Mouse (Mus musculus): Measurements from ENCODE around the gene Itgb4. TPM values are rescaled to one million over a fixed set of nuclear protein-coding genes. Genes with fewer than 3 reads are reported as not detected.

The Itgb4 gene
- polyA plus RNA-seq, 1 experiment from 2014 or later, result 0.34 TPM

DNA sequence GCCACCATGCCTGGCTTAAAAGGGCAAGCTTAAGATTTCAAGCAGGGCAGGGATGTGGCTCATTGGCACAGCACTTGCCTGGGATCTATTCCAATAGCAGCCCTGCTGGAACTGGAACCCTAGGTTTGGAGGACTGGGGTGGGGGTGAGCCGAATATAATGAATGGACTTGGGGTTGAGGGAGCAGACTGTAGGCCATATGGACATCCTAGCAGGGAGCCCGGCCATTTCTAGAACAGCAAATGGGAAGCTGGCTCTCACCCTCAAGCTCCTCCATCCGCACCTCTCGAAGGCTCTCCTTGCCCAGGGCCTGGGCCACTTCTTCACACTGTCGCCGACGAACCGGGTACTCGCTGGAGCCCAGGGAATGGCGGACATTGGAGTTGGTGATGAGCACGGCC is 35.2 kb downstream of the Itgb4 start:
- H3K36me3 ChIP-seq (replicated peaks; ENCODE audit: insufficient read depth, low read length), result peaks cover 18% of the 10 kb centered on the region
- H3K4me1 ChIP-seq (ENCODE audit: insufficient read depth), result peaks cover 32% of the 10 kb centered on the region
- no peak overlapping the region for H3K4me3 ChIP-seq (ENCODE audit: low read depth, low read length)
- TF ChIP-seq CTCF (IDR thresholded peaks at IDR 0.05; ENCODE audit: low read depth), result no peak
- TF ChIP-seq EP300 (IDR thresholded peaks at IDR 0.05; ENCODE audit: low read depth), result no peak
- WGBS (ENCODE audit: insufficient replicate concordance), result 90% methylated on average over 11 of the region's 11 CpGs
- no peak overlapping the region for H3K9ac ChIP-seq (replicated peaks)
- DNase-seq (peak; percentile 14), ATAC-seq (no peak)
- H3K27me3 ChIP-seq (ENCODE audit: insufficient read depth, low read length), result no peaks in the 10 kb centered on the region
- H3K9me3 ChIP-seq (ENCODE audit: low read length), result no peaks in the 10 kb centered on the region
- H3K4me2 ChIP-seq (ENCODE audit: low read depth, low read length), result no peak overlapping the region
- no peak overlapping the region for H3K27ac ChIP-seq (ENCODE audit: low read depth)

GRCm38 (mm10) chr11:116010146-116010545 is 35.6 kb downstream of the Itgb4 start:
- 88% methylated on average over 8 of the region's 8 CpGs for WGBS (ENCODE audit: insufficient replicate concordance)
- no peak overlapping the region for H3K4me3 ChIP-seq (ENCODE audit: low read depth, low read length)
- DNase-seq, result no peak

GRCm38 (mm10) chr11:116010948-116011347 is 36.4 kb downstream of the Itgb4 start:
- H3K27me3 ChIP-seq (ENCODE audit: insufficient read depth, low read length), result no peaks in the 10 kb centered on the region
- TF ChIP-seq CTCF (IDR thresholded peaks at IDR 0.05; ENCODE audit: low read depth), result no peak
- TF ChIP-seq EP300 (IDR thresholded peaks at IDR 0.05; ENCODE audit: low read depth), result no peak
- H3K9me3 ChIP-seq (ENCODE audit: low read length), result no peaks in the 10 kb centered on the region
- H3K4me2 ChIP-seq (ENCODE audit: low read depth, low read length), result peak overlapping the region; percentile 87; the same call in 1 of the 2 replicates
- 81% methylated on average over 5 of the region's 5 CpGs for WGBS (ENCODE audit: insufficient replicate concordance)
- H3K9ac ChIP-seq (replicated peaks), result no peak overlapping the region
- H3K4me1 ChIP-seq (ENCODE audit: insufficient read depth), result peaks cover 22% of the 10 kb centered on the region
- H3K4me3 ChIP-seq (ENCODE audit: low read depth, low read length), result no peak overlapping the region
- ATAC-seq, result no peak
- no peak for DNase-seq
- H3K27ac ChIP-seq (ENCODE audit: low read depth), result peak overlapping the region; percentile 94
- H3K36me3 ChIP-seq (replicated peaks; ENCODE audit: insufficient read depth, low read length), result peaks cover 18% of the 10 kb centered on the region

More at GRCm38 (mm10) chr11:116010146-116010545, 35.6 kb downstream of the Itgb4 start:
- TF ChIP-seq EP300 (IDR thresholded peaks at IDR 0.05; ENCODE audit: low read depth) (no peak), CTCF (IDR thresholded peaks at IDR 0.05; ENCODE audit: low read depth) (no peak)
- no peak overlapping the region for H3K4me2 ChIP-seq (ENCODE audit: low read depth, low read length)
- H3K36me3 ChIP-seq (replicated peaks; ENCODE audit: insufficient read depth, low read length), result peaks cover 18% of the 10 kb centered on the region
- ATAC-seq, result no peak
- H3K9me3 ChIP-seq (ENCODE audit: low read length), result no peaks in the 10 kb centered on the region
- peaks cover 30% of the 10 kb centered on the region for H3K4me1 ChIP-seq (ENCODE audit: insufficient read depth)
- no peaks in the 10 kb centered on the region for H3K27me3 ChIP-seq (ENCODE audit: insufficient read depth, low read length)
- H3K9ac ChIP-seq (replicated peaks), result no peak overlapping the region
- H3K27ac ChIP-seq (ENCODE audit: low read depth), result no peak overlapping the region

GRCm38 (mm10) chr11:116011529-116012261 is 37.2 kb downstream of the Itgb4 start:
- H3K4me1 ChIP-seq (ENCODE audit: insufficient read depth), result peaks cover 21% of the 10 kb centered on the region
- H3K9me3 ChIP-seq (ENCODE audit: low read length), result no peaks in the 10 kb centered on the region
- peak overlapping the region; percentile 94 for H3K27ac ChIP-seq (ENCODE audit: low read depth)
- H3K9ac ChIP-seq (replicated peaks), result peak overlapping the region; percentile 81
- peaks cover 18% of the 10 kb centered on the region for H3K36me3 ChIP-seq (replicated peaks; ENCODE audit: insufficient read depth, low read length)
- no peaks in the 10 kb centered on the region for H3K27me3 ChIP-seq (ENCODE audit: insufficient read depth, low read length)
- peak overlapping the region; percentile 87 for H3K4me2 ChIP-seq (ENCODE audit: low read depth, low read length)
- ATAC-seq (peak; percentile 58), DNase-seq (peak; percentile 57)
- TF ChIP-seq CTCF (IDR thresholded peaks at IDR 0.05; ENCODE audit: low read depth), result no peak
- no peak for TF ChIP-seq EP300 (IDR thresholded peaks at IDR 0.05; ENCODE audit: low read depth)
- H3K4me3 ChIP-seq (ENCODE audit: low read depth, low read length), result peak overlapping the region; percentile 69
- 21% methylated on average over 14 of the region's 14 CpGs for WGBS (ENCODE audit: insufficient replicate concordance)

GRCm38 (mm10) chr11:116012262-116012947 is 37.9 kb downstream of the Itgb4 start, which contains the start of gene Galk1:
TSS of gene Galk1 (minus strand) at chr11:116012719.
- H3K9ac ChIP-seq (replicated peaks), result peak within 1 kb of the TSS; percentile 81
- under 1% methylated on average over 49 of the region's 55 CpGs for WGBS (ENCODE audit: insufficient replicate concordance)
- ATAC-seq, result peak; percentile 86
- peak within 1 kb of the TSS; percentile 69 for H3K4me3 ChIP-seq (ENCODE audit: low read depth, low read length)
- no peaks in the 10 kb centered on the region for H3K27me3 ChIP-seq (ENCODE audit: insufficient read depth, low read length)
- peaks cover 21% of the 10 kb centered on the region for H3K4me1 ChIP-seq (ENCODE audit: insufficient read depth)
- H3K9me3 ChIP-seq (ENCODE audit: low read length), result no peaks in the 10 kb centered on the region
- peak within 1 kb of the TSS; percentile 87 for H3K4me2 ChIP-seq (ENCODE audit: low read depth, low read length)
- DNase-seq, result peak; percentile 93
- H3K27ac ChIP-seq (ENCODE audit: low read depth), result peak within 1 kb of the TSS; percentile 94
- no peak for TF ChIP-seq CTCF (IDR thresholded peaks at IDR 0.05; ENCODE audit: low read depth)
- no peak for TF ChIP-seq EP300 (IDR thresholded peaks at IDR 0.05; ENCODE audit: low read depth)
- H3K36me3 ChIP-seq (replicated peaks; ENCODE audit: insufficient read depth, low read length), result peaks cover 18% of the 10 kb centered on the region

GRCm38 (mm10) chr11:116014821-116015220 is 40.3 kb downstream of the Itgb4 start:
- ATAC-seq (no peak), DNase-seq (no peak)
- H3K9ac ChIP-seq (replicated peaks), result no peak overlapping the region
- H3K9me3 ChIP-seq (ENCODE audit: low read length), result no peaks in the 10 kb centered on the region
- peaks cover 21% of the 10 kb centered on the region for H3K4me1 ChIP-seq (ENCODE audit: insufficient read depth)
- H3K36me3 ChIP-seq (replicated peaks; ENCODE audit: insufficient read depth, low read length), result 0 out of 2 replicates have a peak, but pooled peaks cover 2% of the 10 kb centered on the region
- H3K27me3 ChIP-seq (ENCODE audit: insufficient read depth, low read length), result no peaks in the 10 kb centered on the region
- 54% methylated on average over 8 of the region's 8 CpGs for WGBS (ENCODE audit: insufficient replicate concordance)
- TF ChIP-seq EP300 (IDR thresholded peaks at IDR 0.05; ENCODE audit: low read depth) (peak; percentile 23; the same call in 1 of the 2 replicates), CTCF (IDR thresholded peaks at IDR 0.05; ENCODE audit: low read depth) (no peak)
- no peak overlapping the region for H3K4me2 ChIP-seq (ENCODE audit: low read depth, low read length)
- H3K27ac ChIP-seq (ENCODE audit: low read depth), result no peak overlapping the region
- no peak overlapping the region for H3K4me3 ChIP-seq (ENCODE audit: low read depth, low read length)
